ENCODE assay signal across 8 mouse cellular contexts in genomic region chrX:12078195-12079058, GRCm38 (mm10).
DNase-seq lines count a peak whose midpoint lies in the region; ATAC-seq and TF ChIP-seq lines count a peak whose summit lies in the region.

No protein-coding gene starts in this region.

- H3K9ac ChIP-seq in forebrain, embryonic 12.5 days: peak overlapping the region; percentile 81
- H3K9ac ChIP-seq in hindbrain, postnatal 0 days (replicated peaks; ENCODE audit: low read length): peak overlapping the region; percentile 63
- peak overlapping the region; percentile 73 for H3K9ac ChIP-seq in liver, embryonic 16.5 days (ENCODE audit: low read depth, low read length)
- peak overlapping the region; percentile 67 for H3K9ac ChIP-seq in neural tube, embryonic 15.5 days (replicated peaks)

- TF ChIP-seq CTCF in hindbrain, postnatal 0 days (IDR thresholded peaks at IDR 0.05; ENCODE audit: low read depth): no peak

- ATAC-seq in forebrain, embryonic 12.5 days (ENCODE audit: low FRiP score): no peak
- ATAC-seq in hindbrain, postnatal 0 days: no peak
- ATAC-seq in liver, embryonic 16.5 days (ENCODE audit: low read depth): peak; percentile 22
- ATAC-seq in neural tube, embryonic 15.5 days (ENCODE audit: low FRiP score): no peak; the same call in 1 of the 2 replicates

- peak overlapping the region; percentile 77 for H3K4me2 ChIP-seq in forebrain, embryonic 12.5 days
- peak overlapping the region; percentile 70 for H3K4me2 ChIP-seq in hindbrain, postnatal 0 days (ENCODE audit: low read depth, low read length)
- peak overlapping the region; percentile 90 for H3K4me2 ChIP-seq in liver, embryonic 16.5 days (ENCODE audit: low read depth, low read length)
- peak overlapping the region; percentile 71 for H3K4me2 ChIP-seq in neural tube, embryonic 15.5 days

- 2% methylated on average over 72 of the region's 73 CpGs for WGBS in forebrain, embryonic 12.5 days
- WGBS in hindbrain, postnatal 0 days: 4% methylated on average over 72 of the region's 73 CpGs
- 3% methylated on average over 73 of the region's 73 CpGs for WGBS in liver, embryonic 16.5 days (ENCODE audit: insufficient replicate concordance)
- 4% methylated on average over 73 of the region's 73 CpGs for WGBS in neural tube, embryonic 15.5 days

- H3K36me3 ChIP-seq in forebrain, embryonic 12.5 days (replicated peaks): no peaks in the 10 kb centered on the region
- no peaks in the 10 kb centered on the region for H3K36me3 ChIP-seq in hindbrain, postnatal 0 days (ENCODE audit: insufficient read depth, low read length)
- H3K36me3 ChIP-seq in liver, embryonic 16.5 days (ENCODE audit: control insufficient read depth, insufficient read depth): no peaks in the 10 kb centered on the region
- no peaks in the 10 kb centered on the region for H3K36me3 ChIP-seq in neural tube, embryonic 15.5 days

- peak overlapping the region; percentile 65 for H3K4me3 ChIP-seq in forebrain, embryonic 12.5 days (replicated peaks)
- H3K4me3 ChIP-seq in hindbrain, postnatal 0 days (ENCODE audit: low read length): peak overlapping the region; percentile 56
- peak overlapping the region; percentile 74 for H3K4me3 ChIP-seq in liver, embryonic 16.5 days (ENCODE audit: low read depth, low read length)
- H3K4me3 ChIP-seq in neural tube, embryonic 15.5 days (replicated peaks): peak overlapping the region; percentile 58

- H3K27me3 ChIP-seq in forebrain, embryonic 12.5 days: peaks cover 86% of the 10 kb centered on the region
- no peaks in the 10 kb centered on the region for H3K27me3 ChIP-seq in hindbrain, postnatal 0 days (ENCODE audit: insufficient read depth, low read length)
- H3K27me3 ChIP-seq in liver, embryonic 16.5 days (ENCODE audit: control insufficient read depth, insufficient read depth, low read depth, low read length): peaks cover 78% of the 10 kb centered on the region
- peaks cover 50% of the 10 kb centered on the region for H3K27me3 ChIP-seq in neural tube, embryonic 15.5 days (replicated peaks)

- no peaks in the 10 kb centered on the region for H3K9me3 ChIP-seq in forebrain, embryonic 12.5 days
- H3K9me3 ChIP-seq in hindbrain, postnatal 0 days (ENCODE audit: low read length): no peaks in the 10 kb centered on the region
- no peaks in the 10 kb centered on the region for H3K9me3 ChIP-seq in liver, embryonic 16.5 days (replicated peaks; ENCODE audit: control insufficient read depth, low read length)
- H3K9me3 ChIP-seq in neural tube, embryonic 15.5 days (replicated peaks): no peaks in the 10 kb centered on the region

- DNase-seq in ovary, postnatal 36 days (ENCODE audit: low spot score): peak; percentile 49
- DNase-seq in ovary, postnatal 14 days (ENCODE audit: low spot score): no peak
- peak; percentile 66 for DNase-seq in adrenal gland, adult 2 months
- peak; percentile 22 for DNase-seq in hindbrain, postnatal 0 days (ENCODE audit: low spot score)
- DNase-seq in layer of hippocampus, adult 9-11 months: no peak

- peaks cover 46% of the 10 kb centered on the region for H3K4me1 ChIP-seq in forebrain, embryonic 12.5 days
- H3K4me1 ChIP-seq in hindbrain, postnatal 0 days (ENCODE audit: insufficient read depth, low read length): no peaks in the 10 kb centered on the region
- peaks cover 20% of the 10 kb centered on the region for H3K4me1 ChIP-seq in liver, embryonic 16.5 days (ENCODE audit: control insufficient read depth, low read depth, low read length)
- peaks cover 30% of the 10 kb centered on the region for H3K4me1 ChIP-seq in neural tube, embryonic 15.5 days

- peak overlapping the region; percentile 95 for H3K27ac ChIP-seq in forebrain, embryonic 12.5 days
- no peak overlapping the region; the same call in 1 of the 2 replicates for H3K27ac ChIP-seq in hindbrain, postnatal 0 days
- H3K27ac ChIP-seq in liver, embryonic 16.5 days (ENCODE audit: low read length): no peak overlapping the region
- peak overlapping the region; percentile 92 for H3K27ac ChIP-seq in neural tube, embryonic 15.5 days (replicated peaks)

Comparison
In these comparisons a context has a peak if more than half of its experiments do, and no peak if none do; other contexts are left out.
1. DNase-seq: peak in ovary, postnatal 36 days (single experiment), adrenal gland, adult 2 months (single experiment) and hindbrain, postnatal 0 days (single experiment); none in ovary, postnatal 14 days (single experiment) and layer of hippocampus, adult 9-11 months (single experiment).
2. H3K27ac ChIP-seq: peak in forebrain, embryonic 12.5 days (single experiment) and neural tube, embryonic 15.5 days (single experiment); none in hindbrain, postnatal 0 days (single experiment) and liver, embryonic 16.5 days (single experiment).
3. Peak in every context shown above with its lines, with median percentiles within 50 percentile points of each other: H3K4me2 ChIP-seq, H3K4me3 ChIP-seq and H3K9ac ChIP-seq.